Mouse (Mus musculus) heart, postnatal 0 days (tissue): ENCODE measurements around the gene Gnb1.

ENCODE experiments used
- CTCF ChIP-seq: IDR thresholded peaks from 2 replicates; pipeline ENCODE4 v1.5.1; 2016; ENCODE audit warnings: antibody characterized with exemption, control low read depth, low read depth
- EP300 ChIP-seq: IDR thresholded peaks from 2 replicates; pipeline ENCODE4 v1.6.1; 2016; ENCODE audit warnings: antibody characterized with exemption, low read depth

DNA sequence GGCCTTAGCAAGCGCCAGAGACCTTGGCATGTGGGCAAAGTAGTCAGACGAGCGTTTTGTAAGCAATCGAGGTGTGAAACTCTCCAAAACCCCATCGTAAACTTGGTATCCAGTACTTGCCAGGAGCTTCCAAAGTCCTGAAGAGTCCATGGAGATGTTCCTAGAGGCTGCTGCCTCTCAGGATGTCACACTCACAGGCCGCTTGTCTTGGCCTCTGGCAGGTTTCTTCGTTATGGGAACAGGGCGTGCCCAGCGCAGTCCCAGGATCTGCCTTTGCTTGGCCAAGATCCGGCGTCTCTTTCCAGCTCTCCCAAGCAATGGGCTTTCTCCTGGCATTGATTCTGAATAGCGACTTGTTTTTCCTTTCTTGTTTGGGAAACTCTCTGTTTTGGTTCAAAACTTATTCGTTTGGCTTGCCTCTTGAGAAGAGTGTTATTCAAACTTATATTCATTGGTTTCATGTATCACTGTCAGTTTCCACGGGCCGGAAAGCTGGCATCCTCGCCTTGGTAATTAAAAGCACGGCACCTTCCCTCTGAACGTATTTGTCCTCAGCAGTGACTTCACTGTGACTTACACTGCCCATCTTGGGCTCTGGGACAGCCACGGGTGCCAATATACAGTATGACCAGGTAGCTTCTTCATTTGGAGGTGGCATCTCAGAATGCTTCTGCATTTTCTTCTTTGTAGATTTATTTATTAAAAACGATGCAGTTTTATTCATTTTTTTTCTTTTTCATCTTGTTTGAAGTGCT lies 73.3 kb downstream of the Gnb1 start:
- no peak for TF ChIP-seq CTCF
- TF ChIP-seq EP300, result no peak
